Mouse (Mus musculus): Measurements from ENCODE around the gene Epm2aip1.

DNA sequence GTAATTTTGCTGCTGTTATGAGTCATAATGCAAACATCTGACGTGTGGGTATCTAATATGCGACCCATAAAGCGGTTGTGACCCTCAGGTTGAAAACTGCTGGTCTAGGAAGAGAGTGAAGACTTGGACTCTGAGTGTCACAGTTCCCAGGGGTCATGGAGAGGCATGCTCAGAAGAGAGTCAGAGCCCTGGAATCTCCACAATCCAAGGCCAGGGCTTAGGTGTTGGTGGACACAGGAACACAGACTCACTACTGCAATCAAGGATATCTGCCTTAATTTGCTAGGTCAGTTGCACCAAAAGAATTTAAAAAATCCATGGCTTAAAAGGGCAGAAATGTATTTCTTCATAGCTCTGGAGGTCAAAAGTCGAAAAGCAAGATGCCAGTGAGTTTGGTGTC lies 21.5 kb downstream of the Epm2aip1 start:
- TF ChIP-seq MAX (IDR thresholded peaks at IDR 0.05) (no peak), CTCF (IDR thresholded peaks at IDR 0.05; ENCODE audit: control insufficient read depth, insufficient read depth, insufficient read length) (no peak), USF1 (IDR thresholded peaks at IDR 0.05; ENCODE audit: low read depth) (no peak), MYOG (IDR thresholded peaks at IDR 0.05; ENCODE audit: control insufficient read depth, extremely low read depth, insufficient read length) (no peak), CEBPB (IDR thresholded peaks at IDR 0.05; ENCODE audit: low read depth) (no peak)

All from C2C12 (cell line).